In genomic region chr1:144682118-144682517, GRCm38 (mm10) we compare ENCODE assay signal across 19 mouse cellular contexts.
"Had no signal": no experiment of that assay in that cellular context is flagged by ENCODE, and none has a peak within 500 bp of the region (broad histone marks: within the 10 kb centered on the region; RNA-seq: fewer than 3 reads in every experiment).

No protein-coding gene starts in this region.

- H3K9me3 ChIP-seq: midbrain, embryonic 10.5 days; midbrain, embryonic 12.5 days; neural tube, embryonic 13.5 days; neural tube, embryonic 15.5 days had no signal

- DNase-seq: lung, adult 18-20 months; lung, embryonic 14.5 days; lung, postnatal 10 days; lung, postnatal 4 days; midbrain, embryonic 14.5 days; retina, postnatal 1 day; right cerebral cortex, adult 18-20 months; right cerebral cortex, postnatal 25 days; right cerebral cortex, postnatal 4 days; spleen, adult 18-20 months; thymus, adult 18-20 months; thymus, postnatal 14 days; thymus, postnatal 36 days had no signal

- H3K36me3 ChIP-seq: midbrain, embryonic 10.5 days; midbrain, embryonic 12.5 days; neural tube, embryonic 13.5 days; neural tube, embryonic 15.5 days had no signal

- H3K4me1 ChIP-seq: midbrain, embryonic 10.5 days; midbrain, embryonic 12.5 days; neural tube, embryonic 13.5 days; neural tube, embryonic 15.5 days had no signal

- H3K4me2 ChIP-seq: lung, embryonic 14.5 days; midbrain, embryonic 12.5 days; neural tube, embryonic 13.5 days; neural tube, embryonic 15.5 days had no signal

- H3K27ac ChIP-seq: midbrain, embryonic 10.5 days; midbrain, embryonic 12.5 days; neural tube, embryonic 13.5 days; neural tube, embryonic 15.5 days had no signal

- H3K27me3 ChIP-seq: midbrain, embryonic 12.5 days; neural tube, embryonic 13.5 days; neural tube, embryonic 15.5 days had no signal

- H3K4me3 ChIP-seq: midbrain, embryonic 10.5 days; midbrain, embryonic 12.5 days; myocyte; neural tube, embryonic 13.5 days; neural tube, embryonic 15.5 days had no signal

- H3K9ac ChIP-seq: lung, embryonic 14.5 days; midbrain, embryonic 12.5 days; neural tube, embryonic 13.5 days; neural tube, embryonic 15.5 days had no signal

- ATAC-seq: midbrain, embryonic 16.5 days had no signal
